21 mouse cellular contexts compared by ENCODE assay signal in genomic region chr8:69789105-69789504, GRCm38 (mm10). TPM values are rescaled to one million over a fixed set of nuclear protein-coding genes. Genes with fewer than 3 reads are reported as not detected.
DNase-seq lines count a peak whose midpoint lies in the region; ATAC-seq and TF ChIP-seq lines count a peak whose summit lies in the region.
"Had no signal": no experiment of that assay in that cellular context is flagged by ENCODE, and none has a peak within 500 bp of the region (broad histone marks: within the 10 kb centered on the region; RNA-seq: fewer than 3 reads in every experiment).

No protein-coding gene starts in this region.

- DNase-seq in lung, adult 2 months, result peak; percentile 2
- no peak for DNase-seq in lung, adult 18-20 months
- peak; percentile 2 for DNase-seq in urinary bladder, postnatal 14 days (ENCODE audit: low spot score)
- DNase-seq in urinary bladder, postnatal 10 days (ENCODE audit: low spot score), result no peak
- DNase-seq in limb, embryonic 10.5 days (ENCODE audit: low spot score), result peak; percentile 18
- no peak for DNase-seq in hindbrain, postnatal 0 days (ENCODE audit: low spot score)
- DNase-seq: cerebellum, adult 2 months; cerebellum, postnatal 36 days; gastrocnemius, postnatal 10 days; heart, adult 2 months; kidney, adult 9 months; lung, postnatal 36 days; midbrain, embryonic 14.5 days; thymus, adult 2 months had no signal

- TF ChIP-seq CTCF in lung, adult 2 months (IDR thresholded peaks at IDR 0.05; ENCODE audit: insufficient read depth, low read length), result no peak
- no peak for TF ChIP-seq CTCF in hindbrain, postnatal 0 days (IDR thresholded peaks at IDR 0.05; ENCODE audit: low read depth)

- no peaks in the 10 kb centered on the region for H3K27me3 ChIP-seq in limb, embryonic 10.5 days (ENCODE audit: low read depth, poor library complexity, severe bottlenecking)
- H3K27me3 ChIP-seq in hindbrain, postnatal 0 days (ENCODE audit: insufficient read depth, low read length), result no peaks in the 10 kb centered on the region
- H3K27me3 ChIP-seq: forebrain, embryonic 13.5 days; heart, embryonic 15.5 days had no signal

- no peak overlapping the region for H3K4me3 ChIP-seq in lung, adult 2 months (replicated peaks; ENCODE audit: extremely low read depth, low read depth, low read length)
- no peak overlapping the region for H3K4me3 ChIP-seq in limb, embryonic 10.5 days
- no peak overlapping the region for H3K4me3 ChIP-seq in hindbrain, postnatal 0 days (ENCODE audit: low read length)
- H3K4me3 ChIP-seq: forebrain, embryonic 13.5 days; heart, adult 2 months; heart, embryonic 15.5 days; myocyte had no signal

- peaks cover 16% of the 10 kb centered on the region for H3K36me3 ChIP-seq in limb, embryonic 10.5 days
- H3K36me3 ChIP-seq in hindbrain, postnatal 0 days (ENCODE audit: insufficient read depth, low read length), result no peaks in the 10 kb centered on the region

- H3K27ac ChIP-seq in limb, embryonic 10.5 days, result no peak overlapping the region
- H3K27ac ChIP-seq in hindbrain, postnatal 0 days, result no peak overlapping the region
- H3K27ac ChIP-seq: embryonic facial prominence, embryonic 10.5 days; forebrain, embryonic 13.5 days; heart, adult 2 months; heart, embryonic 15.5 days; hindbrain, embryonic 10.5 days had no signal

- ATAC-seq in megakaryocyte-erythroid progenitor cell, adult 5-6 weeks (replicated peaks; ENCODE audit: low FRiP score, low TSS enrichment, poor library complexity, severe bottlenecking), result peak; percentile 65
- no peak for ATAC-seq in hindbrain, postnatal 0 days
- ATAC-seq: forebrain, embryonic 13.5 days had no signal

- no peak overlapping the region for H3K4me2 ChIP-seq in hindbrain, postnatal 0 days (ENCODE audit: low read depth, low read length)
- H3K4me2 ChIP-seq: forebrain, embryonic 13.5 days had no signal

- H3K9ac ChIP-seq in hindbrain, postnatal 0 days (replicated peaks; ENCODE audit: low read length), result no peak overlapping the region
- H3K9ac ChIP-seq: forebrain, embryonic 13.5 days; heart, embryonic 15.5 days had no signal

- H3K9me3 ChIP-seq in limb, embryonic 10.5 days (replicated peaks), result no peaks in the 10 kb centered on the region
- H3K9me3 ChIP-seq in hindbrain, postnatal 0 days (ENCODE audit: low read length), result no peaks in the 10 kb centered on the region
- H3K9me3 ChIP-seq: embryonic facial prominence, embryonic 10.5 days; forebrain, embryonic 13.5 days; heart, embryonic 15.5 days; hindbrain, embryonic 10.5 days had no signal

- no peak for TF ChIP-seq POLR2A in lung, adult 2 months (IDR thresholded peaks at IDR 0.05; ENCODE audit: borderline replicate concordance, extremely low read depth, low read depth, low read length)

- WGBS in lung, adult 2 months, result 89% methylated on average over 5 of the region's 5 CpGs
- 90% methylated on average over 5 of the region's 5 CpGs for WGBS in limb, embryonic 10.5 days
- WGBS in hindbrain, postnatal 0 days, result 85% methylated on average over 5 of the region's 5 CpGs

- H3K4me1 ChIP-seq in lung, adult 2 months (ENCODE audit: control insufficient read depth, insufficient read depth, low read length), result peaks cover 3% of the 10 kb centered on the region; the same call in 1 of the 2 replicates
- H3K4me1 ChIP-seq in limb, embryonic 10.5 days, result peaks cover 23% of the 10 kb centered on the region
- peaks cover 15% of the 10 kb centered on the region; the same call in 1 of the 2 replicates for H3K4me1 ChIP-seq in hindbrain, postnatal 0 days (ENCODE audit: insufficient read depth, low read length)

RNA-seq across cellular contexts. Expression of gene Atp13a1, which starts 1.9 kb away (rescaled TPM):
- polyA plus RNA-seq in lung, adult 2 months (2012; rRNA removed), result 65.7 and 70.8 TPM in 2 replicates
- polyA plus RNA-seq in limb, embryonic 10.5 days (2016; fragmentation: Nextera tagmentation; extraction: Ambion mirVana), result 65.7 and 70.0 TPM in 2 replicates
- total RNA-seq in megakaryocyte-erythroid progenitor cell, adult 5-6 weeks (2014; fragmentation: Nextera tagmentation), result 48.8 and 58.1 TPM in 2 replicates
- total RNA-seq in megakaryocyte-erythroid progenitor cell, adult 5-6 weeks (2017), result 13.7 and 23.2 TPM in 2 replicates
- total RNA-seq in hindbrain, postnatal 0 days (2014; rRNA removed), result 85.9 and 93.1 TPM in 2 replicates
- polyA plus RNA-seq in hindbrain, postnatal 0 days (2015; fragmentation: Nextera tagmentation; extraction: Ambion mirVana), result 38.9 and 39.1 TPM in 2 replicates

RNA-seq across cellular contexts. Expression of gene Zfp866, which starts 1.9 kb away (rescaled TPM):
- polyA plus RNA-seq in lung, adult 2 months (2012; rRNA removed), result 9.2 and 14.3 TPM in 2 replicates
- 31.1 and 38.1 TPM in 2 replicates for polyA plus RNA-seq in limb, embryonic 10.5 days (2016; fragmentation: Nextera tagmentation; extraction: Ambion mirVana)
- 26.3 and 29.8 TPM in 2 replicates for total RNA-seq in megakaryocyte-erythroid progenitor cell, adult 5-6 weeks (2014; fragmentation: Nextera tagmentation)
- 23.4 and 25.7 TPM in 2 replicates for total RNA-seq in megakaryocyte-erythroid progenitor cell, adult 5-6 weeks (2017)
- total RNA-seq in hindbrain, postnatal 0 days (2014; rRNA removed), result 38.6 and 39.8 TPM in 2 replicates
- polyA plus RNA-seq in hindbrain, postnatal 0 days (2015; fragmentation: Nextera tagmentation; extraction: Ambion mirVana), result 18.5 and 18.6 TPM in 2 replicates

RNA-seq across cellular contexts. Expression of gene Gm20422, which starts 14.4 kb away (rescaled TPM):
- polyA plus RNA-seq in lung, adult 2 months (2012; rRNA removed), result 0.80 and 1.5 TPM in 2 replicates
- 0.19 TPM in 1 of 2 replicates, not detected in the other for polyA plus RNA-seq in limb, embryonic 10.5 days (2016; fragmentation: Nextera tagmentation; extraction: Ambion mirVana)
- total RNA-seq in megakaryocyte-erythroid progenitor cell, adult 5-6 weeks (2014; fragmentation: Nextera tagmentation), result 1.3 TPM in 1 of 2 replicates, not detected in the other
- total RNA-seq in megakaryocyte-erythroid progenitor cell, adult 5-6 weeks (2017), result not detected in 2 replicates
- not detected in 2 replicates for total RNA-seq in hindbrain, postnatal 0 days (2014; rRNA removed)
- 0.34 and 0.61 TPM in 2 replicates for polyA plus RNA-seq in hindbrain, postnatal 0 days (2015; fragmentation: Nextera tagmentation; extraction: Ambion mirVana)
- polyA plus RNA-seq: heart, adult 2 months; limb, embryonic 11.5 days; midbrain, embryonic 14.5 days; thymus, adult 2 months had no signal

RNA-seq across cellular contexts. Expression of gene Gmip, which starts 19.4 kb away (rescaled TPM):
- polyA plus RNA-seq in lung, adult 2 months (2012; rRNA removed), result 42.7 and 45.1 TPM in 2 replicates
- 9.3 and 9.6 TPM in 2 replicates for polyA plus RNA-seq in limb, embryonic 10.5 days (2016; fragmentation: Nextera tagmentation; extraction: Ambion mirVana)
- 15.1 and 65.6 TPM in 2 replicates for total RNA-seq in megakaryocyte-erythroid progenitor cell, adult 5-6 weeks (2014; fragmentation: Nextera tagmentation)
- total RNA-seq in megakaryocyte-erythroid progenitor cell, adult 5-6 weeks (2017), result 7.6 and 28.5 TPM in 2 replicates
- 28.8 and 42.7 TPM in 2 replicates for total RNA-seq in hindbrain, postnatal 0 days (2014; rRNA removed)
- 23.6 and 27.9 TPM in 2 replicates for polyA plus RNA-seq in hindbrain, postnatal 0 days (2015; fragmentation: Nextera tagmentation; extraction: Ambion mirVana)

RNA-seq across cellular contexts. Expression of gene Lpar2, which starts 33.1 kb away (rescaled TPM):
- polyA plus RNA-seq in lung, adult 2 months (2012; rRNA removed), result 3.4 and 3.5 TPM in 2 replicates
- polyA plus RNA-seq in limb, embryonic 10.5 days (2016; fragmentation: Nextera tagmentation; extraction: Ambion mirVana), result 1.4 and 1.6 TPM in 2 replicates
- total RNA-seq in megakaryocyte-erythroid progenitor cell, adult 5-6 weeks (2014; fragmentation: Nextera tagmentation), result 2.1 and 2.4 TPM in 2 replicates
- 0.28 and 0.38 TPM in 2 replicates for total RNA-seq in megakaryocyte-erythroid progenitor cell, adult 5-6 weeks (2017)
- total RNA-seq in hindbrain, postnatal 0 days (2014; rRNA removed), result 5.2 and 5.4 TPM in 2 replicates
- 0.45 and 0.50 TPM in 2 replicates for polyA plus RNA-seq in hindbrain, postnatal 0 days (2015; fragmentation: Nextera tagmentation; extraction: Ambion mirVana)

Comparison
In these comparisons a context has a peak if more than half of its experiments do, and no peak if none do; other contexts are left out.
1. DNase-seq: peak in lung, adult 2 months (single experiment), urinary bladder, postnatal 14 days (single experiment) and limb, embryonic 10.5 days (single experiment); none in lung, adult 18-20 months (0 of 2), urinary bladder, postnatal 10 days (single experiment) and hindbrain, postnatal 0 days (single experiment).